Mouse (Mus musculus): ENCODE measurements around the gene Gamt.

DNA sequence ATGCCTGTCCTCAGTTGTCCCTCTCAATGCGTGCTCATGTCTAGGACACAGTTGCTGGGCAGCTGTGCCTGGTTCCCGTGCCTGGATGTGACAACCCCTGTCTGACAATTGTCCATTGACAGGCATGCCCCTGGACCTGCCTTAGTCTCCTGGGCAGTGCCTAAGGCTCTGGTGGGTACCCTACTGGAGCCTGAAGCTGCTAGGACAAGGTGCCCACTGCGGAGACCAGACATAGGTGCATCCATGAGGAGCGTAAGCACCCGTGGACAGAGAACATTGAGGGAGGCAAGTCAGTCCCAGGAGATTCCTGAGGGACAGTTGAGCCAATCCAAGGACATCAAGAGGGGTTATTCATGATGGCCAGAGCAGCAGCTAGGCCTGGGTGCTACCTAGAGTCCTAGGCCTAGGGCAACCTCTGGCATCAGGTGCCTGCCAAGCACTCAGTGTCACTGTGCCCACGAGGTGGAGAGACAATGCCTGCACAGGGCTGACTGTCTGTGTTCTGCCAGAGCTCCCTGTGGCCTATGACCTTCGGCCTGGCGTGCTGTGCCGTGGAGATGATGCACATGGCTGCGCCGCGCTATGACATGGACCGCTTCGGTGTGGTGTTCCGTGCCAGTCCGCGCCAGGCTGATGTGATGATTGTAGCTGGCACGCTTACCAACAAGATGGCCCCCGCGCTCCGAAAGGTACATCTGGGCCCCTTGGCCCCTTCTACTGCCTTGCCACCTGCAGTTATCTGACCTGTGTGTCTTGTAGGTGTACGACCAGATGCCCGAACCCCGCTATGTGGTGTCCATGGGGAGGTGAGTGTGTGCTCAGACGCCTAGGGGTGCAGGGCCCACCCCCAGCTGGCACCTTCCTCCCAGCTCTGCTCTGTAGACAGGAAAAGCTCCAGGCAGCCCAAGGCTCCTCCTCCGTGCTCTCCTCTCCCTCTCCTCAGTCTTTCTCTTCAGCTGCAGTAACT lies 6.2 kb downstream of the Gamt start:
- no peak for TF ChIP-seq POLR2A (IDR thresholded peaks at IDR 0.05; ENCODE audit: borderline replicate concordance, extremely low read depth, insufficient read depth, insufficient read length, poor library complexity, severe bottlenecking)
- TF ChIP-seq CTCF (IDR thresholded peaks at IDR 0.05; ENCODE audit: borderline replicate concordance, extremely low read depth, insufficient read depth, insufficient read length), result no peak

All from brain, embryonic 14.5 days (tissue).